Mouse (Mus musculus): Measurements from ENCODE around the gene Tbkbp1. TPM values are rescaled to one million over a fixed set of nuclear protein-coding genes. Genes with fewer than 3 reads are reported as not detected.

Tbkbp1 gene
- polyA plus RNA-seq, 1 experiment from 2014 or later = 11.7 TPM

DNA sequence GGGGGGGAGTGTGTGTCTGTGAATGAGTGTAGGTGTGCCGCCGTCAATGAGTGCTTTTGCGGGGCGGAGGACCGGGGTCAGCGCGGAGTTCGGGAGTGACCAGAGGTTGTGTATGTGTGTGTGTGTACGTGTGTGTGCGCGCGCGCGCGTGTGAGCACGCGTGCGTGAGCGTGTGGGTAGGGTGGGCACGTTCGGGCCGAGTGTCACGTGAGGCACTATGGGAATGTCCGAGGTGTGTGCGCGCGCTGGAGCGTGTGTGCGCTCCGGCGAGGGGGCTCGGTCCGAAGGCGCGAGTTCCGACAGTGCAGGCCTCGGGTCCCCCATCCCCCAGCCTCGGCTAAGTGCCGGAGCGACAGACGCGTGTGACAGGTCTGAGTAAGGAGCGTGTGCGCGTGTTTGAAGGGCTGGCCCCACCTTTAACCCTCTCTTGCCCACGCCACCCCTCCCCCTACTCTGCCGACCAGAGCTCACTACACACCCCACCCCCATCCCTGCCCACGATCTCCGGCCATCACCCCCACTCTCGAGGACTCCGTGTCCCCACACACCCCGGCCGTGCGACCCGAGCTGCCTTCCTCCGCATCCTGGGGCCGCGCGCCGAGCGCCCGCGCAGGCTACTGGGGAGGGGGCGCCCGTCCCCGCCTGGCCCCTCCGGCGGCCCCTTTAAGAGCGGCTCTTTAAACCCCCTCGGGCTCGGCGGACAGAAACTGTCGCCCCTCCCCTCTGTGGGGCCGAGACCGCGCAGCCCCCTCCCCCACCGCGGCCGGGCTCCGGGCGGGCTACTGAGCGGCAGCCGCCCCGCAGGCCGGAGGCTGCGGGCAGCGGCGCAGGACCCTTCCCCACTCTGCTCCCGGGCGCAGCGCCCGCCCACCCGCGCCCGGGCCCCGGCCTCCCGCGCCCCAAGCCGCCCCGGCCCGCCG, 624 bp downstream of the Tbkbp1 start:
- peak overlapping the region; percentile 75 for H3K4me3 ChIP-seq
- H3K27ac ChIP-seq = peak overlapping the region; percentile 95
- H3K9me3 ChIP-seq = no peaks in the 10 kb centered on the region
- under 1% methylated on average over 93 of the region's 102 CpGs for WGBS
- peak; percentile 86 for ATAC-seq (replicated peaks)
- peak overlapping the region; percentile 78 for H3K9ac ChIP-seq
- H3K4me2 ChIP-seq = peak overlapping the region; percentile 78
- H3K36me3 ChIP-seq (replicated peaks) = peaks cover 1% of the 10 kb centered on the region; the same call in 1 of the 2 replicates
- peaks cover 29% of the 10 kb centered on the region for H3K4me1 ChIP-seq
- H3K27me3 ChIP-seq (replicated peaks) = no peaks in the 10 kb centered on the region

DNA sequence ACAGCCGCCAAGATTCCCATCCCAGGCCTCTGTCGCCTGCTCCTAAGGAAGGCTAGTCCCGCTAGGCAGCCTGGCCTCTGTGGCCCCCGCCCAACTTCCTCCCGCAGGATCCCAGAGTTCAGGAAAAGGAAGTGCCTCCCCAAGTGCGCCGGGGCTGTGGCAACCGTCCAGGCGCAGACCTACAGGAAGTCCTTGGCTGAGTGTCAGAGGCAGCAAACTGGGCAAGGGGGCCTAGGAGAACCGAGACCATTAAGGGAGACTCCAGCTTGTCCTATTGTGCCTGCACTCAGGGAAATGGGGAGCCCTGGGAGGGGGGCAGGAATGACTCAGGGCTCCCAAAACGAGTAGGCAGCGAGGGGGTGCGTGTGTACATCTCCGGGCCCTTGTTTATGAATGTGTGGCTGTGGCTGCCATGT, 1.3 kb downstream of the Tbkbp1 start:
- H3K9me3 ChIP-seq = no peaks in the 10 kb centered on the region
- H3K27me3 ChIP-seq (replicated peaks) = no peaks in the 10 kb centered on the region
- peak overlapping the region; percentile 78 for H3K4me2 ChIP-seq
- H3K4me1 ChIP-seq = peaks cover 29% of the 10 kb centered on the region
- peaks cover 4% of the 10 kb centered on the region; the same call in 1 of the 2 replicates for H3K36me3 ChIP-seq (replicated peaks)
- H3K9ac ChIP-seq = peak overlapping the region; percentile 78
- peak overlapping the region; percentile 95 for H3K27ac ChIP-seq
- peak overlapping the region; percentile 75 for H3K4me3 ChIP-seq
- 5% methylated on average over 14 of the region's 14 CpGs for WGBS
- ATAC-seq (replicated peaks) = peak; percentile 24

DNA sequence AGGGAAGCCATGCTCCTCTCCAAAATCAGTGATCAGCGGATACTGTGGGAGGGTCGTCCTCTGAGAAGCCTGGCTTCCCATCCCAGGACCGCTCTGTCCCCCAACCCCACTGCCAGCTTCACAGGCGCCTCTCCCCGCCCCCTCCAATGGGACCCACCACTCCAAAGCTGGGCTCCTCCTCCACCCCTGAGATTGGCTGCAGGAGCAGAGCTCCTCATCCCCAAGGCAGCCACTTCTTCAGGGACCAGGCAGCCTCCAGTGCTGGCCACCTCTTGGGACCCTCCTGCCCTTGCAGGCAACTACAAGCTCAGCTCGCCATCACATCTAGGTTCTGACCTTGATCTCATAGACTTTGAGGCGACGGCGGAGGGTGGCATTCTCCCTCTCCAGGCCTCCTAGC, 2.3 kb downstream of the Tbkbp1 start:
- 0 out of 2 replicates have a peak overlapping the region, but pooled peaks have one; percentile 2 for H3K9ac ChIP-seq
- no peaks in the 10 kb centered on the region for H3K27me3 ChIP-seq (replicated peaks)
- H3K4me1 ChIP-seq = peaks cover 29% of the 10 kb centered on the region
- H3K4me2 ChIP-seq = peak overlapping the region; percentile 78
- 0 out of 2 replicates have a peak overlapping the region, but pooled peaks have one; percentile 95 for H3K27ac ChIP-seq
- WGBS = 33% methylated on average over 9 of the region's 9 CpGs
- H3K9me3 ChIP-seq = no peaks in the 10 kb centered on the region
- ATAC-seq (replicated peaks) = no peak
- peaks cover 4% of the 10 kb centered on the region; the same call in 1 of the 2 replicates for H3K36me3 ChIP-seq (replicated peaks)
- peak overlapping the region; percentile 75; the same call in 1 of the 2 replicates for H3K4me3 ChIP-seq

DNA sequence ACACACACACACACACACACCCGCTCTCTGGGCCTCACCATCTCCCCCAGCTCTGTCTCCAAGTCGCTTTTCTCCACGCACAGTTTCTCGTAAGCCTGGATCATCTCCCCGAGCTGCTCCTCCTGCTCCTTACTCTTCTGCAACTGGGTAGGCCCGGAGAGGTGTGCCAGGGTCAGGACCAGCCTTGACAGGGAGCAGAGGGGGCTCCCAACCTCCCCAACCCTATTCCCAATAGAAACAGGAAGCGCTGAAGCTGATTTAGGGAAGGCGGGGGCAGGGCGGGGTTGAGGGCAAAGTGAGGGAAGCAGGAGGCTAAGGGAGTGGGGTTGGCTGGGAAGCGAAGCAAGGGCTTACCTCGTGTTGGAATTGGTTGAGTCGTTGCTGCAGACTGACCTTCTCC, 2.7 kb downstream of the Tbkbp1 start:
- Histone ChIP-seq H3K36me3 (replicated peaks) (peaks cover 4% of the 10 kb centered on the region; the same call in 1 of the 2 replicates), H3K9ac (no peak overlapping the region), H3K4me1 (peaks cover 29% of the 10 kb centered on the region), H3K27me3 (replicated peaks) (no peaks in the 10 kb centered on the region), H3K4me2 (0 out of 2 replicates have a peak overlapping the region, but pooled peaks have one; percentile 78), H3K27ac (no peak overlapping the region), H3K4me3 (no peak overlapping the region), H3K9me3 (no peaks in the 10 kb centered on the region)
- ATAC-seq (replicated peaks) = no peak
- WGBS = 36% methylated on average over 12 of the region's 12 CpGs

- Histone ChIP-seq H3K4me1 (peaks cover 21% of the 10 kb centered on the region), H3K4me3 (no peak overlapping the region), H3K36me3 (replicated peaks) (peaks cover 4% of the 10 kb centered on the region), H3K27me3 (replicated peaks) (no peaks in the 10 kb centered on the region), H3K27ac (no peak overlapping the region), H3K4me2 (no peak overlapping the region), H3K9ac (no peak overlapping the region), H3K9me3 (no peaks in the 10 kb centered on the region)
- ATAC-seq (replicated peaks) = no peak
- WGBS = 82% methylated on average over 8 of the region's 8 CpGs
These were observed 4.0 kb downstream of the Tbkbp1 start for GRCm38 (mm10) chr11:97147333-97147732.

DNA sequence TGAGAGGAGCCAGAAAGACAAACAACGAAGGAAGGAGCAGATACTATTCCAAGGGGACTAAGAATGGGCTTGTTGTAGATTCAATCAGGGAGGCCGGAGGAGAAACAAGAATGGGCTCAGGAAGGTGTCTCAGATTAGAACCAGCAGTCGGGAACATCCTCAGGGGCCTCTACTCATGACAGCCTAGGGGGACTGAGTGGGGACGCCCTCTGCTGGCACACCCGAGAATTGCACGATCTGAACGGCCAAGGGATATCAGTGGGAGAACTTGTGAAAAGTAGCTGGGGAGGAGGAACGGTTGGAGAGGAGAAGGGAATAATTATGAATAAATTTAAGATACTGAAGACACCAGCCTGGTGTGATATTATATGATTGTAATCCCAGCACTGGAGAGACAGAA, 4.6 kb downstream of the Tbkbp1 start:
- H3K4me3 ChIP-seq = no peak overlapping the region
- no peak for ATAC-seq (replicated peaks)
- 8% methylated on average over 8 of the region's 8 CpGs for WGBS

DNA sequence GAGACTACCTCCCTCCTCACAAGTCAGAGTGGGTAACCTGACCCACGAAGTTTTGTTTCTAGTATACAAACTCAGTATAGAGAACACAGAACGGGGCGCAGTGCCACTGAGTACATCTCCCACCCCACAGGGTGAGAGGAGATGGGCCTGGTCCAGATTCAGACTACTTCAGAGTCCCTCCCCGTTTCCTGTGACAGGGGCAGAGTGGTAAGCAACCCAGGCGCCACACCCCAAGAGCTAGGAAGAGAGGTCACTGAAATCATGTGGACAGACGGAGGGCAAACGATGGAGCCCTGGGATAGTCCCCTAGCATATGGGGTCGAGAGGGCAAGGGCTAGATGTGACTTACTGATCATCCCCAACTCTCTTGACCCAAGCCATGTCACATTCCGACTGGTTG, 5.3 kb downstream of the Tbkbp1 start:
- peaks cover 4% of the 10 kb centered on the region for H3K36me3 ChIP-seq (replicated peaks)
- no peak for ATAC-seq (replicated peaks)

More for the DNA sequence above, 4.6 kb downstream of the Tbkbp1 start:
- H3K27ac ChIP-seq = no peak overlapping the region
- H3K4me2 ChIP-seq = no peak overlapping the region
- peaks cover 4% of the 10 kb centered on the region for H3K36me3 ChIP-seq (replicated peaks)
- H3K27me3 ChIP-seq (replicated peaks) = no peaks in the 10 kb centered on the region
- no peak overlapping the region for H3K9ac ChIP-seq
- H3K4me1 ChIP-seq = peaks cover 15% of the 10 kb centered on the region
- H3K9me3 ChIP-seq = no peaks in the 10 kb centered on the region

GRCm38 (mm10) chr11:97145320-97145719, 6.0 kb downstream of the Tbkbp1 start:
- H3K9me3 ChIP-seq = no peaks in the 10 kb centered on the region
- H3K9ac ChIP-seq = no peak overlapping the region
- WGBS = 85% methylated on average over 2 of the region's 2 CpGs
- peaks cover 4% of the 10 kb centered on the region for H3K36me3 ChIP-seq (replicated peaks)
- H3K27me3 ChIP-seq (replicated peaks) = no peaks in the 10 kb centered on the region; the same call in 1 of the 2 replicates
- no peak overlapping the region for H3K4me2 ChIP-seq
- no peak overlapping the region for H3K4me3 ChIP-seq
- H3K4me1 ChIP-seq = peaks cover 15% of the 10 kb centered on the region
- no peak overlapping the region for H3K27ac ChIP-seq
- ATAC-seq (replicated peaks) = no peak

More for the DNA sequence above, 5.3 kb downstream of the Tbkbp1 start:
- H3K9ac ChIP-seq = no peak overlapping the region
- peaks cover 15% of the 10 kb centered on the region for H3K4me1 ChIP-seq
- no peak overlapping the region for H3K27ac ChIP-seq
- 80% methylated on average over 9 of the region's 9 CpGs for WGBS
- no peaks in the 10 kb centered on the region for H3K9me3 ChIP-seq
- no peak overlapping the region for H3K4me3 ChIP-seq
- no peak overlapping the region for H3K4me2 ChIP-seq
- no peaks in the 10 kb centered on the region; the same call in 1 of the 2 replicates for H3K27me3 ChIP-seq (replicated peaks)

DNA sequence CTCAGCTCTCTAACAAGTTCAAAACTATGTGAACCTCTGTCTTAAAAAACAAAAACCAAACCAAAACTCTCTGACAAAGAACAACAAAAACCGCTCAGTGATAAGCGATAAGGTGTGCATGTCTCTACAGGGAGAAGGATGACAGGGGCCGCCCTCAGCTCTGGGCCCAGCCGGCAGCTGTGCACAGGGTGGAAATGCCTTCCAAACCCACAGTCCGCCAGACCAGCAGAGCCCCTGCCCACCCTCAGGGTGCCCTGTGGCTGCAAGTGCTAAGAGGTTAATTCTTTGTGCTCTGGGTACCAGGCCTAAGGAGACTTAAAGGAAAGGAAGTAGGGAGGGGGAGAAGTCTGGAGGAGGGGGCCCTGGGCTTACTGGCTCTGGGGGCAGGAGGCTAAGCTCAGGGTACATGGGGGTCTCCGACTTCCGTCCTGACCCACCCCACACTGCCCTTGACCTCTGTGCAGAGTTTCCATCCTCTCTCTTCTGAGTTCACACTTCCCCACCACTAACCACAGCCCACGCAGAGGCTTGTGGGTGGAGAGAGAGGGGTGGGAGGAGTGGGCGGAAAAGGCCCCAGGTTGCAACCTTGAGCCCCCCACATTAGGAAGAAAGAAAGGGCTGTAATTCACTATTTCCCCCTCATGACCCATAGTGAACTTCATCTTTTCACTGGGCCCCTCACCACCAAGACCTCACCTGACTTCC, 7.9 kb downstream of the Tbkbp1 start:
- Histone ChIP-seq H3K27me3 (replicated peaks) (no peaks in the 10 kb centered on the region; the same call in 1 of the 2 replicates), H3K9me3 (no peaks in the 10 kb centered on the region), H3K27ac (no peak overlapping the region), H3K4me3 (no peak overlapping the region), H3K36me3 (replicated peaks) (peaks cover 4% of the 10 kb centered on the region), H3K4me2 (no peak overlapping the region), H3K9ac (no peak overlapping the region), H3K4me1 (peaks cover 13% of the 10 kb centered on the region)
- 89% methylated on average over 9 of the region's 9 CpGs for WGBS
- no peak for ATAC-seq (replicated peaks)

- no peak for ATAC-seq (replicated peaks)
- Histone ChIP-seq H3K36me3 (replicated peaks) (peaks cover 4% of the 10 kb centered on the region), H3K4me1 (peaks cover 23% of the 10 kb centered on the region), H3K27ac (no peak overlapping the region), H3K9me3 (no peaks in the 10 kb centered on the region), H3K27me3 (replicated peaks) (no peaks in the 10 kb centered on the region; the same call in 1 of the 2 replicates), H3K9ac (no peak overlapping the region), H3K4me3 (no peak overlapping the region), H3K4me2 (no peak overlapping the region)
- WGBS = 77% methylated on average over 8 of the region's 8 CpGs
These were observed 9.1 kb downstream of the Tbkbp1 start for GRCm38 (mm10) chr11:97142159-97142608.

DNA sequence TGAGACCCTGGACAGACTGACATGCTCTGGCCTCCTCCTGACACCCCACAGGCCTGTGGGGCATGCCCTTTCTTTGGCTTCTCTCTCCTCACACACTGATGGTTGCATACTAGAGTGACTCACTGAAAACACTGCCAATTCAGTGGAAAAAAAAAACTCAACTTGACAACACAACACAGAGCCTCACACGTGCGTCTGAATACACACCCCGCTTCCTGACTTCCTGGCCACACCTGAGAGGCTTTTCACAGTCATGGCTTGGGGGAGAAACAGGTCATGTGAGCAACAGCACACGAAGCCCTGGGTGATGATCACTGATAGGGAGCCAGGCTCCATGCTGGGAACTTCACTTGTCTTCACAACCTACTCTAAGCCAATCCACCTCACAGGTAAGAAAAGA, 10.5 kb downstream of the Tbkbp1 start:
- H3K4me3 ChIP-seq = no peak overlapping the region
- no peak overlapping the region for H3K9ac ChIP-seq
- peaks cover 4% of the 10 kb centered on the region for H3K36me3 ChIP-seq (replicated peaks)
- ATAC-seq (replicated peaks) = no peak
- H3K4me2 ChIP-seq = no peak overlapping the region
- H3K4me1 ChIP-seq = peaks cover 23% of the 10 kb centered on the region
- H3K27me3 ChIP-seq (replicated peaks) = no peaks in the 10 kb centered on the region; the same call in 1 of the 2 replicates
- H3K27ac ChIP-seq = no peak overlapping the region
- 86% methylated on average over 4 of the region's 4 CpGs for WGBS
- no peaks in the 10 kb centered on the region for H3K9me3 ChIP-seq

- WGBS = 12% methylated on average over 15 of the region's 15 CpGs
- Histone ChIP-seq H3K36me3 (replicated peaks) (no peaks in the 10 kb centered on the region; the same call in 1 of the 2 replicates), H3K9ac (peak overlapping the region; percentile 50), H3K4me2 (peak overlapping the region; percentile 57), H3K9me3 (no peaks in the 10 kb centered on the region), H3K27me3 (replicated peaks) (no peaks in the 10 kb centered on the region; the same call in 1 of the 2 replicates), H3K27ac (peak overlapping the region; percentile 54; the same call in 1 of the 2 replicates), H3K4me1 (peaks cover 23% of the 10 kb centered on the region), H3K4me3 (peak overlapping the region; percentile 34)
- ATAC-seq (replicated peaks) = 0 out of 2 replicates have a peak, but pooled peaks have one; percentile 24
These were observed 12.0 kb downstream of the Tbkbp1 start for GRCm38 (mm10) chr11:97139256-97139655.

All from midbrain, embryonic 15.5 days (tissue).